Mouse (Mus musculus) spleen, adult 2 months (tissue): ENCODE results near the gene Gm21750. TPM values are rescaled to one million over a fixed set of nuclear protein-coding genes. Genes with fewer than 3 reads are reported as not detected.

Source experiments
- DNase-seq, 2 experiments: peaks; one replicate each; pipeline versions ENCODE4 v3.0.0 to v3.0.0-alpha.2; 2012 to 2021; ENCODE audit warnings: low spot score in 2 of 2, low read depth in 1 of 2
- H3K27ac ChIP-seq: fragments of 200-500 bp; 2 replicates; pipeline ENCODE4 v1.5.1; 2012; ENCODE audit warnings: low read length, inconsistent platforms; ENCODE audit not compliant: insufficient read depth
- H3K27me3 ChIP-seq: fragments of 200-500 bp; 2 replicates; pipeline ENCODE4 v1.6.1; 2012; ENCODE audit warnings: mild to moderate bottlenecking, moderate library complexity, low read length, inconsistent platforms; ENCODE audit not compliant: control insufficient read depth, insufficient read depth
- H3K36me3 ChIP-seq: fragments of 200-500 bp; 2 replicates; pipeline ENCODE4 v1.6.1; 2012; ENCODE audit warnings: mild to moderate bottlenecking, low read length, inconsistent platforms; ENCODE audit not compliant: control insufficient read depth, insufficient read depth
- H3K4me1 ChIP-seq: fragments of 200-500 bp; 2 replicates; pipeline ENCODE4 v1.6.1; 2011; ENCODE audit warnings: inconsistent platforms; ENCODE audit not compliant: control insufficient read depth, insufficient read depth, insufficient read length
- H3K4me3 ChIP-seq: fragments of 200-500 bp; 2 replicates; pipeline ENCODE4 v1.5.1; 2011; ENCODE audit warnings: mild to moderate bottlenecking, inconsistent platforms; ENCODE audit not compliant: insufficient read depth, insufficient read length; ENCODE audit errors: extremely low read depth
- CTCF ChIP-seq: fragments of 200-500 bp; IDR thresholded peaks from 2 replicates; pipeline ENCODE4 v1.5.1; 2011; ENCODE audit warnings: mild to moderate bottlenecking, inconsistent platforms; ENCODE audit not compliant: insufficient read depth, insufficient read length, insufficient replicate concordance; ENCODE audit errors: extremely low read depth
- POLR2A ChIP-seq: fragments of 200-500 bp; IDR thresholded peaks from 2 replicates; pipeline ENCODE4 v1.6.1; 2011; ENCODE audit warnings: low read depth, low read length, inconsistent platforms
- WGBS: fragments of 180-500 bp; shearing (Covaris S2); methylation state at CpG from one replicate; pipeline ENCODE4 v1.1.7; 2018; 5-methylcytosine and 5-hydroxymethylcytosine counted together
- polyA plus RNA-seq: library from polyadenylated mRNA; depleted of rRNA; stranded (reverse); fragments of >200 nt; gene quantifications from 2 replicates; pipeline ENCODE4 v1.2.3, GENCODE M21; 2012; rRNA removed

Gene Gm21750
- polyA plus RNA-seq, 1 experiment: not detected

- no peak overlapping the region for H3K27ac ChIP-seq
- no peaks in the 10 kb centered on the region for H3K36me3 ChIP-seq
- no peaks in the 10 kb centered on the region for H3K27me3 ChIP-seq
- no peak overlapping the region for H3K4me3 ChIP-seq
- no peaks in the 10 kb centered on the region for H3K4me1 ChIP-seq
- TF ChIP-seq POLR2A: no peak
- no peak for TF ChIP-seq CTCF
- DNase-seq: no peak
Measured at GRCm38 (mm10) chr14:73637460-73637859, 23.6 kb upstream of the Gm21750 start.

GRCm38 (mm10) chr14:73650179-73650578, 10.8 kb upstream of the Gm21750 start:
- TF ChIP-seq POLR2A: no peak
- TF ChIP-seq CTCF: no peak
- Histone ChIP-seq H3K27ac (no peak overlapping the region), H3K27me3 (no peaks in the 10 kb centered on the region), H3K36me3 (no peaks in the 10 kb centered on the region), H3K4me1 (no peaks in the 10 kb centered on the region), H3K4me3 (no peak overlapping the region)
- DNase-seq: no peak
- WGBS: 85% methylated on average over 4 of the region's 4 CpGs

GRCm38 (mm10) chr14:73670091-73670490, 9.1 kb downstream of the Gm21750 start:
- Histone ChIP-seq H3K27ac (no peak overlapping the region), H3K4me1 (no peaks in the 10 kb centered on the region), H3K4me3 (no peak overlapping the region), H3K36me3 (no peaks in the 10 kb centered on the region), H3K27me3 (no peaks in the 10 kb centered on the region)
- DNase-seq: no peak
- TF ChIP-seq CTCF: no peak
- no peak for TF ChIP-seq POLR2A
- WGBS: 89% methylated on average over 2 of the region's 2 CpGs

DNA sequence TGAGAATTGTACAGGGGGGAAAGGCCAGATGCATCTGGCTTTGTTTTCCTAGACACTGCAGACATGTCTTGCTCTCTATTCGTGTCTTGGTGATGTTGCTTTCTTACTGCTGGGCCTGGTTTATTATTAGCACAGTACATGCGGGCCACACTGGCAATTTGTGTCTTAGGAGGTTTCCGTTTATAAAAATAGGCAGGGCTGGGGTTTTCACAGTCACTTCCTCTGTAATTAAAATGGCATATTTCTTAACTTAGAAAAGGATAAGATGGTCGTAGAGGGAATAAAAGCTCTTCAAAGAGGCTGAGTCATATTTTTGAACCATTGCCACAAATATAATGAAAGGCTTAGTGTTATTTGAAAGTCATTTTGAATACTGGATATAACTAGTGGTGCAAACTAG, 26.7 kb downstream of the Gm21750 start:
- no peaks in the 10 kb centered on the region for H3K4me1 ChIP-seq
- TF ChIP-seq CTCF: no peak
- TF ChIP-seq POLR2A: no peak
- no peaks in the 10 kb centered on the region for H3K27me3 ChIP-seq
- H3K27ac ChIP-seq: no peak overlapping the region
- DNase-seq: no peak
- H3K4me3 ChIP-seq: no peak overlapping the region
- 3% methylated on average over 4 of the region's 4 CpGs for WGBS
- no peaks in the 10 kb centered on the region for H3K36me3 ChIP-seq

- no peak for DNase-seq
- Histone ChIP-seq H3K27ac (no peak overlapping the region), H3K4me1 (no peaks in the 10 kb centered on the region), H3K36me3 (no peaks in the 10 kb centered on the region), H3K27me3 (no peaks in the 10 kb centered on the region), H3K4me3 (no peak overlapping the region)
- 76% methylated on average over 2 of the region's 2 CpGs for WGBS
- TF ChIP-seq CTCF (no peak), POLR2A (no peak)
Measured at GRCm38 (mm10) chr14:73688427-73688826, 27.4 kb downstream of the Gm21750 start.

GRCm38 (mm10) chr14:73700256-73700655, 39.2 kb downstream of the Gm21750 start:
- no peak for DNase-seq
- no peaks in the 10 kb centered on the region for H3K4me1 ChIP-seq
- H3K4me3 ChIP-seq: no peak overlapping the region
- no peaks in the 10 kb centered on the region for H3K36me3 ChIP-seq
- H3K27ac ChIP-seq: no peak overlapping the region
- WGBS: 70% methylated on average over 1 of the region's 1 CpGs
- TF ChIP-seq CTCF (no peak), POLR2A (no peak)
- H3K27me3 ChIP-seq: no peaks in the 10 kb centered on the region

DNA sequence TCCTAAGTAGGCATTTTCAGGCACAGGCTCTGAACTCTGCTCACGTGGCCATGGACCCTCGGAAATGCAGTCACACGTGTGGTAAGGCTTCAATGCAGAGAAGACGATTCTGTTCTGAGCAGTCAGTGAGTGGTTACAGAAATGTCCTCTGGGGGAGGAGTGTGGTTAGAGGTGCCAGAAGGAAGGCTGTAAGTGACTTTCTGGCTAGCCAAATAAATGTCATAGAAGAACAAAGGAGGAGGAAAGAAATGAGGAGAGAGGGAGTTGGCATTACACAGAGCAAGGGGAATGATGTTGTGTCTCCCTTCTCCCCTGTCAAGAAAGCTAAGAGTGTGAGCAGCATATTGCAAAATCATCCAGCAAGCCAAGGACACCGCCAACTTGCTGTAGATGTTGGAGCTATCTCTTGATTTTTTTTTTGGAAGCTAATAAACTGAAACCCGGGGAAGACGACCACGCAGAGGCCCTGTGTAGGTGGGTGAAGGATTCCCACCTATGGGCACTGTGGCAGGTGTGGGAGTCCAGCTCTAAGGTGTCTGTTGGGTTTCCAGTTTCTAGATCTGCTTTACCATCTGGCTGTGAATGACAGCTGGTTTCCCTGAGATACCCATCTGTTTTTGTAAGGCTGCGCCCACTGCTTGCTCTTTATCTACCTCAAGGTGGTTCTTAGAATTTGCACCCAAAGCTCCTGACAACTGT, 48.5 kb downstream of the Gm21750 start:
- H3K4me1 ChIP-seq: no peaks in the 10 kb centered on the region
- no peaks in the 10 kb centered on the region for H3K27me3 ChIP-seq
- no peak for DNase-seq
- H3K36me3 ChIP-seq: no peaks in the 10 kb centered on the region
- H3K27ac ChIP-seq: no peak overlapping the region
- WGBS: 85% methylated on average over 9 of the region's 9 CpGs
- H3K4me3 ChIP-seq: no peak overlapping the region
- TF ChIP-seq CTCF (no peak), POLR2A (no peak)

Other genes starting within 250 kb of the Gm21750 start
- gene Med4, start 151.2 kb upstream of the Gm21750 start, polyA plus RNA-seq: 8.4 and 9.4 TPM in 2 replicates
- 3.0 and 3.8 TPM in 2 replicates for gene Sucla2, start 135.9 kb upstream of the Gm21750 start, polyA plus RNA-seq
- 2.3 and 2.4 TPM in 2 replicates for gene Nudt15, start 113.0 kb upstream of the Gm21750 start, polyA plus RNA-seq